Mouse (Mus musculus): ENCODE measurements around the gene Pof1b.

DNA sequence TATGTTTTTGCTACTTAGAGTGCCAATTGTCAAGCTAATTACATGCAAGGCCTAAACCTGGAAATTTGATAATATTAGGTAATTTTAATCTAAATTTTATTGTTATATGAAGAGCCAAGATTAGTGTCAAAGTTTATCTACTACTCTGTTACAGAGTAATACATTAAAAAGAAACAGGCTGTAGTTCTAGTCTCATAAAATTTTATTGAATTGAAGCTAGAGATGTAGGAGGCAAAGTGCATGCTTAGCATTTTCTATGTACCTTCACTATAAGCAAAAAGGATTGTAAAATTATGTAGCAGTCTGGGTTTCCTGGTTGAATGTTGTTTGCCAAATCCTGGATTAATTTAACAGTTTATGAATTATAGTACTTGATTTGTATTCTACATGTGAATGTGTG is 18.1 kb upstream of the Pof1b start:
- no peak for TF ChIP-seq POLR2A (IDR thresholded peaks at IDR 0.05; ENCODE audit: borderline replicate concordance, extremely low read depth, low read depth, low read length)
- no peak for TF ChIP-seq CTCF (IDR thresholded peaks at IDR 0.05; ENCODE audit: insufficient read depth, low read length)

All from lung, adult 2 months (tissue).